Mouse (Mus musculus) MEL (cell line): Measurements from ENCODE around the gene Fxyd7. TPM values are rescaled to one million over a fixed set of nuclear protein-coding genes. Genes with fewer than 3 reads are reported as not detected.

Experiments used
- DNase-seq: peaks from one replicate; pipeline ENCODE4 v3.0.0; 2011; ENCODE audit warnings: low read depth, low spot score
- H3K27ac ChIP-seq: 2 replicates; pipeline ENCODE4 v1.5.1; 2012; ENCODE audit warnings: low read depth, mild to moderate bottlenecking, control low read depth, low read length, moderate library complexity; ENCODE audit not compliant: control insufficient read depth
- H3K27me3 ChIP-seq, 2 experiments: fragments of 150-350 bp in 1 of 2; sonication (generic) in 1 of 2; 2 replicates each; pipeline ENCODE4 v1.6.1; 2012; ENCODE audit warnings: low read length in 2 of 2, mild to moderate bottlenecking in 2 of 2, improper control_type of control experiment in 1 of 2, moderate library complexity in 1 of 2; ENCODE audit not compliant: insufficient read depth in 2 of 2, control insufficient read depth in 1 of 2
- H3K36me3 ChIP-seq, 2 experiments: 2 replicates each; pipeline ENCODE4 v1.6.1; 2012 to 2014; ENCODE audit warnings: low read length in 2 of 2, improper control_type of control experiment in 1 of 2, inconsistent platforms in 1 of 2, mild to moderate bottlenecking in 1 of 2; ENCODE audit not compliant: insufficient read depth in 2 of 2, control insufficient read depth in 1 of 2
- H3K4me1 ChIP-seq, 2 experiments: fragments of 150-350 bp in 1 of 2; sonication (generic) in 1 of 2; 2 replicates each; pipeline ENCODE4 v1.6.1; 2012; ENCODE audit warnings: low read length in 2 of 2, improper control_type of control experiment in 1 of 2, mild to moderate bottlenecking in 1 of 2; ENCODE audit not compliant: insufficient read depth in 2 of 2, control insufficient read depth in 1 of 2
- H3K4me3 ChIP-seq, 2 experiments: fragments of 150-350 bp in 1 of 2; sonication (generic) in 1 of 2; 2 replicates each; pipeline ENCODE4 v1.5.1; 2012; ENCODE audit warnings: low read depth in 2 of 2, low read length in 2 of 2, mild to moderate bottlenecking in 2 of 2, moderate library complexity in 2 of 2, control low read depth in 1 of 2, improper control_type of control experiment in 1 of 2; ENCODE audit not compliant: control insufficient read depth in 1 of 2, insufficient read depth in 1 of 2
- H3K79me2 ChIP-seq: 2 replicates; pipeline ENCODE4 v1.6.1; 2012; ENCODE audit warnings: mild to moderate bottlenecking, low read length, moderate library complexity; ENCODE audit not compliant: control insufficient read depth, poor library complexity, insufficient read depth
- H3K9ac ChIP-seq: 2 replicates; pipeline ENCODE4 v1.6.1; 2012; ENCODE audit warnings: low read depth, mild to moderate bottlenecking, control low read depth, low read length, moderate library complexity; ENCODE audit not compliant: control insufficient read depth, poor library complexity, severe bottlenecking
- H3K9me3 ChIP-seq: fragments of 150-350 bp; sonication (generic); replicated peaks from 2 replicates; pipeline ENCODE4 v1.6.1; 2012; ENCODE audit warnings: mild to moderate bottlenecking, low read length, improper control_type of control experiment, moderate library complexity; ENCODE audit not compliant: insufficient read depth
- BHLHE40 ChIP-seq: IDR thresholded peaks from 2 replicates; pipeline ENCODE4 v1.6.1; 2012; ENCODE audit warnings: low read depth, mild to moderate bottlenecking, inconsistent platforms, low read length, improper control_type of control experiment, borderline replicate concordance
- CHD2 ChIP-seq: IDR thresholded peaks from 2 replicates; pipeline ENCODE4 v1.6.1; 2011; ENCODE audit warnings: low read length, improper control_type of control experiment
- E2F4 ChIP-seq: IDR thresholded peaks from 2 replicates; pipeline ENCODE4 v1.6.1; 2011; ENCODE audit warnings: low read depth, low read length, improper control_type of control experiment, borderline replicate concordance
- ELF1 ChIP-seq: IDR thresholded peaks from 2 replicates; pipeline ENCODE4 v1.6.1; 2014; ENCODE audit warnings: low read depth, mild to moderate bottlenecking, inconsistent platforms, low read length, improper control_type of control experiment, moderate library complexity
- EP300 ChIP-seq, 2 experiments: IDR thresholded peaks; 2 replicates each; pipeline ENCODE4 v1.6.1; 2011; ENCODE audit warnings: improper control_type of control experiment in 2 of 2, low read length in 2 of 2, low read depth in 1 of 2, mild to moderate bottlenecking in 1 of 2
- ETS1 ChIP-seq: IDR thresholded peaks from 2 replicates; pipeline ENCODE4 v1.6.1; 2012; ENCODE audit warnings: low read depth, mild to moderate bottlenecking, inconsistent platforms, low read length, improper control_type of control experiment, moderate library complexity
- HCFC1 ChIP-seq: IDR thresholded peaks from 2 replicates; pipeline ENCODE4 v1.6.1; 2012; ENCODE audit warnings: low read depth, mild to moderate bottlenecking, inconsistent platforms, low read length, improper control_type of control experiment, moderate library complexity
- JUND ChIP-seq: IDR thresholded peaks from 2 replicates; pipeline ENCODE4 v1.6.1; 2011; ENCODE audit warnings: low read depth, mild to moderate bottlenecking, improper control_type of control experiment, low read length
- MAX ChIP-seq: IDR thresholded peaks from 2 replicates; pipeline ENCODE4 v1.6.1; 2011; ENCODE audit warnings: low read length, improper control_type of control experiment
- MAZ ChIP-seq: IDR thresholded peaks from 2 replicates; pipeline ENCODE4 v1.6.1; 2012; ENCODE audit warnings: low read depth, mild to moderate bottlenecking, inconsistent platforms, low read length, improper control_type of control experiment
- MEF2A ChIP-seq: IDR thresholded peaks from 2 replicates; pipeline ENCODE4 v1.6.1; 2014; ENCODE audit warnings: low read depth, mild to moderate bottlenecking, inconsistent platforms, low read length, improper control_type of control experiment; ENCODE audit not compliant: poor library complexity, insufficient replicate concordance, severe bottlenecking; ENCODE audit errors: extremely low read depth
- MXI1 ChIP-seq: IDR thresholded peaks from 2 replicates; pipeline ENCODE4 v1.6.1; 2011; ENCODE audit warnings: mild to moderate bottlenecking, low read depth, low read length, improper control_type of control experiment
- MYC ChIP-seq: IDR thresholded peaks from 2 replicates; pipeline ENCODE4 v1.6.1; 2011; ENCODE audit warnings: low read depth, mild to moderate bottlenecking, low read length, improper control_type of control experiment, moderate library complexity
- NELFE ChIP-seq: IDR thresholded peaks from 2 replicates; pipeline ENCODE4 v1.6.1; 2011; ENCODE audit warnings: low read depth, low read length, improper control_type of control experiment
- POLR2A ChIP-seq, 2 experiments: IDR thresholded peaks; 2 replicates each; pipeline ENCODE4 v1.6.1; 2011 to 2012; ENCODE audit warnings: low read length in 2 of 2, mild to moderate bottlenecking in 2 of 2, control low read depth in 1 of 2, improper control_type of control experiment in 1 of 2, low read depth in 1 of 2, moderate library complexity in 1 of 2; ENCODE audit not compliant: control insufficient read depth in 1 of 2, insufficient read depth in 1 of 2, poor library complexity in 1 of 2
- POLR2AphosphoS2 ChIP-seq: IDR thresholded peaks from 2 replicates; pipeline ENCODE4 v1.6.1; 2011; ENCODE audit warnings: low read length, improper control_type of control experiment
- SIN3A ChIP-seq: IDR thresholded peaks from 2 replicates; pipeline ENCODE4 v1.6.1; 2012; ENCODE audit warnings: low read length, improper control_type of control experiment, inconsistent platforms
- TBP ChIP-seq: IDR thresholded peaks from 2 replicates; pipeline ENCODE4 v1.8.0; 2011; ENCODE audit warnings: low read depth, low read length, improper control_type of control experiment
- TCF12 ChIP-seq: IDR thresholded peaks from 2 replicates; pipeline ENCODE4 v1.6.1; 2014; ENCODE audit warnings: low read depth, mild to moderate bottlenecking, inconsistent platforms, low read length, improper control_type of control experiment, moderate library complexity
- USF1 ChIP-seq: IDR thresholded peaks from 2 replicates; pipeline ENCODE4 v1.6.1; 2014; ENCODE audit warnings: low read depth, mild to moderate bottlenecking, inconsistent platforms, low read length, improper control_type of control experiment, moderate library complexity
- USF2 ChIP-seq, 2 experiments: IDR thresholded peaks; 2 replicates each; pipeline ENCODE4 v1.6.1; 2011 to 2012; ENCODE audit warnings: improper control_type of control experiment in 2 of 2, low read length in 2 of 2, borderline replicate concordance in 1 of 2, inconsistent platforms in 1 of 2, low read depth in 1 of 2, mild to moderate bottlenecking in 1 of 2; ENCODE audit not compliant: insufficient read depth in 1 of 2
- ZKSCAN1 ChIP-seq: IDR thresholded peaks from 2 replicates; pipeline ENCODE4 v1.6.1; 2012; ENCODE audit warnings: low read depth, mild to moderate bottlenecking, inconsistent platforms, low read length, improper control_type of control experiment, moderate library complexity
- ZMIZ1 ChIP-seq: IDR thresholded peaks from 2 replicates; pipeline ENCODE4 v1.6.1; 2012; ENCODE audit warnings: low read depth, mild to moderate bottlenecking, inconsistent platforms, low read length, improper control_type of control experiment, moderate library complexity
- polyA plus RNA-seq, 2 experiments: library from polyadenylated mRNA; stranded (reverse) in 1 of 2; unstranded in 1 of 2; fragments of >175 nt in 1 of 2; fragments of >200 nt in 1 of 2; gene quantifications; 2 replicates each; pipeline versions ENCODE4 v1.2.1 to v1.2.4; 2012; ENCODE audit warnings: low replicate concordance in 2 of 2, low read depth in 1 of 2; ENCODE audit not compliant: insufficient read length in 2 of 2, insufficient read depth in 1 of 2, missing spikeins in 1 of 2
- total RNA-seq: library from RNA; depleted of rRNA; stranded (reverse); fragments of 300-350 nt; gene quantifications from 2 replicates; pipeline ENCODE4 v1.2.3, GENCODE M21; 2012

The Fxyd7 gene
- total and polyA plus RNA-seq, 3 experiments: 0.11 TPM; not detected in 2

DNA sequence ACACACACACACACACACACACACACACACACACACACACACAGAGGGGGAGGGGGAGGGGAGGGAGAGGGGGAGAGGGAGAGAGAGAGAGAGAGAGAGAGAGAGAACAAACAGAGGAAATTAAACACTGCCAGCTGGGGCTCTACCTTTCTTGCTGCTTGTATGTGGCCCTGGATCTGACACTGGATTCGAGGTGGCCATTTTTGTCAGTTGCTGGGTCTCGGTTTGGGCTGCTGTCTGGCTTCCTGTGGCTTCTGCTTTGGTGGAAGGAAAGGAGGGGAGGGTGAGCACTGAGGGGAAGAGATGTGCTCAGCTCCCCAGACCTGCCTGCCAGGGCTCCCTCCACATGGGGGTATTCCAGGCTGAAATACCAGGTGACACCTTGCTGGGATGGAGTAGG, 13.6 kb downstream of the Fxyd7 start:
- DNase-seq: peak; percentile 48

DNA sequence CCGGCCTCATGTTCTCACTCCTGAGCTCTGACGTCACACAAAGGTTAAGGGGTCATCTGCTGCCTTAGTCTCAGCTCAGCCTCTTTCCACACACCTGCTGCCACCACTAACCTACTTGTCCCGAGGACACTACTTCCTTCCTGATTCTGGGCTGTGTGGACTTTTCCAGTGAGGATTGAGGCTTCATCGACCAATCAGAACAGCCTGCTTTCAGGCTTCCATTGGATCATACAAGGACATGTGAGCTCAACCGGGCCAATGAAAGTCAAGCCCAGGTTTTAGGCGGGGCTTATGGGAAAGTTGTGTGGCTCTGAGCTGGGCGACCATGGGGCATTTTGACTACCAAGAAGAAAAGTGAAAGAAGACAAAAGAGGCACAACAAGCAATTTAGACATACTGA, 14.3 kb downstream of the Fxyd7 start:
- H3K36me3 ChIP-seq: peaks cover 0 to 26% of the 10 kb centered on the region in 2 experiments; a peak in 2 of 4 replicates
- H3K9me3 ChIP-seq: no peaks in the 10 kb centered on the region
- peak; percentile 96 for DNase-seq
- H3K9ac ChIP-seq: peak overlapping the region; percentile 73
- H3K4me1 ChIP-seq: peaks cover 14 to 47% of the 10 kb centered on the region in 2 experiments
- no peaks in the 10 kb centered on the region; the same call in 1 of the 2 replicates for H3K79me2 ChIP-seq
- H3K27me3 ChIP-seq: no peaks in the 10 kb centered on the region
- TF ChIP-seq MXI1: peak; percentile 28; the same call in 1 of the 2 replicates
- TF ChIP-seq MAX: peak; percentile 76
- TF ChIP-seq SIN3A: peak; percentile 63
- TF ChIP-seq E2F4: no peak
- peak; percentile 60 to 90 for TF ChIP-seq POLR2A (IDR thresholded peaks at IDR 0.05; ENCODE audit: control insufficient read depth in 1 of 2, insufficient read depth in 1 of 2, low read depth in 1 of 2, low read length in 2 of 2, poor library complexity in 1 of 2)
- TF ChIP-seq ETS1: no peak
- TF ChIP-seq TBP: peak; percentile 87
- peak; percentile 97 for TF ChIP-seq USF1
- peak; percentile 23; the same call in 1 of the 2 replicates for TF ChIP-seq CHD2
- TF ChIP-seq ZKSCAN1: no peak
- TF ChIP-seq EP300 (IDR thresholded peaks at IDR 0.05; ENCODE audit: low read depth in 1 of 2, low read length in 2 of 2): no peak
- TF ChIP-seq TCF12: 0 out of 2 replicates have a peak, but pooled peaks have one; percentile 9
- TF ChIP-seq ZMIZ1: peak; percentile 87; the same call in 1 of the 2 replicates
- TF ChIP-seq ELF1: peak; percentile 91
- peak; percentile 68 for TF ChIP-seq NELFE
- peak in 1 of 2 experiments; percentile 86; a peak in 2 of 4 replicates for TF ChIP-seq USF2 (IDR thresholded peaks at IDR 0.05; ENCODE audit: borderline replicate concordance in 1 of 2, insufficient read depth in 1 of 2, low read depth in 1 of 2, low read length in 2 of 2)
- peak; percentile 63 for TF ChIP-seq HCFC1
- peak; percentile 91 for TF ChIP-seq POLR2AphosphoS2
- H3K27ac ChIP-seq: peak overlapping the region; percentile 73
- H3K4me3 ChIP-seq: peak overlapping the region; percentile 64 to 71

More for the DNA sequence above, 13.6 kb downstream of the Fxyd7 start:
- peak overlapping the region; percentile 73 for H3K9ac ChIP-seq
- peaks cover 0 to 26% of the 10 kb centered on the region in 2 experiments; a peak in 2 of 4 replicates for H3K36me3 ChIP-seq
- TF ChIP-seq MYC (no peak), MEF2A (no peak), MAZ (no peak), BHLHE40 (no peak), JUND (peak; percentile 69; the same call in 1 of the 2 replicates)
- H3K79me2 ChIP-seq: no peaks in the 10 kb centered on the region; the same call in 1 of the 2 replicates
- H3K27me3 ChIP-seq: no peaks in the 10 kb centered on the region
- no peaks in the 10 kb centered on the region for H3K9me3 ChIP-seq
- peak overlapping the region; percentile 6; the same call in 1 of the 2 replicates for H3K27ac ChIP-seq
- H3K4me1 ChIP-seq: peaks cover 14 to 50% of the 10 kb centered on the region in 2 experiments
- H3K4me3 ChIP-seq: peak overlapping the region; percentile 60 to 64
